Mouse (Mus musculus): ENCODE results near the gene Epn3.

DNA sequence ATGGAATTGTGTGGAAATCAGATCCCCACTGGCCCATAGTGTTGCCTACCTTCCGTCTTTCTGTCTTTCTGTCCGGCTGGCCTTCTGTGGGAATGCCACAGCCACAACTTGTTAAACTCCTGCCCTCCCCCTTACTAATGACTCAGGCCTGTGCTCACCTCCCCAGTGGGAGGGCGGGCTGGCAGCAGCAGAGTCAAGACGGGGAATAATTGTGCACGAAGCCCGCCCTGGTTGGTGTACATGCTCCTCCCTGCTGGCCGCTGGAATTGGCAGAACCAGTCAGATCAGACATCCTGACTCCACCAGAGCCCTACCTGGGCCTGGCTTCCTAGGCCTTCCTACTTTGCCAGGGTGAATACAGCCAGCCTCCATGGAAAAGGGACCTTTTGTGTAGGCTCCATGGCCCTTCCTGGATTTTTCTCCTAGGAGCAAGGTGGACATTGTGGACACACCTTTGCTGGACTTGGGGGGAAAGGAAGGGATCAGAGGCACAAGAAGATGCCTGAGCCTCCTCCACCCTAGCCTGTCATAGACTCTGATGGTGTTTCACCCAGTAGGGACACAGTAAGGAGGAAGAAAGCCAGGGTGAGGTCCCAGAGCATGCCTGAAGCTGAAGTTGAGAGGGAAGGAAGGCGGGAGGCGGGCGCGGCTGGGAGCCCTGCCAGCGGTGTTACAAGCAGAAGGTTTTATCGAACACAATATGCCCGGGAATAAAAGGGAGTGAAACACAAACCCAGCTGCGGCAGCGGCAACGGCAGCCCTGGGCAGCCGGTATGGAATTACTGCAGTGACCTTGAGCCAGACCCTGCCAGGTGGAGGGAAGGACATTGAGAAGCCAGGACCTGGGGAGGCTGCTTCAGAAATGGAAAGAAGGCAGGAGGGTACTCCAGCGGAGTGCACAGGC lies 1.4 kb downstream of the Epn3 start:
- no peak for TF ChIP-seq CTCF (IDR thresholded peaks at IDR 0.05; ENCODE audit: borderline replicate concordance, insufficient read depth, low read length)
- 0 out of 2 replicates have a peak, but pooled peaks have one; percentile 34 for TF ChIP-seq POLR2A (IDR thresholded peaks at IDR 0.05; ENCODE audit: low read depth, low read length)

Data from embryonic fibroblast, embryonic 13.5 days (primary cell).